Mouse (Mus musculus) yolk sac, embryonic 10.5 days (tissue): ENCODE results near the gene Slc25a21.

Experiments
- DNase-seq: peaks from one replicate; pipeline ENCODE4 v3.0.0-alpha.2; 2017; ENCODE audit warnings: low spot score

The Slc25a21 gene

DNA sequence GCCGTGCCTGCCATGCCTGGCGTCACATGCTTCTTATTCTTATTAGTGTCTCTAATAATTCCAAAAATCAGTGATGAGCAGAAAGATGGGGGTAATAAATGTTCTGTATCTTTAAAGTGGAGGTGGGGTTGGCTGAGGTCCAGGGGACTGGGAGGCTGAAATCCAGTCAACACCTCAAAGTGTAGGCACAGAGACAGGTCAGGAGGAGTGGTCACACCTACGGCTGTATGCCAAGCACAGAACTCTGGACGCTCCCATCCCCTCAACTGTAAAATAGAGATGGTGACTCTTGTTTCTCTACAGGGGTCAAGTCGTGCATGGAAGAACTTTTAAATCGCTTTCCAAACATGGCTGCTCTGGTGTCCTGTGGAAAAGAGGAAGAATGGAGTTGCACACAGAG, 429.8 kb downstream of the Slc25a21 start:
- DNase-seq: no peak

DNA sequence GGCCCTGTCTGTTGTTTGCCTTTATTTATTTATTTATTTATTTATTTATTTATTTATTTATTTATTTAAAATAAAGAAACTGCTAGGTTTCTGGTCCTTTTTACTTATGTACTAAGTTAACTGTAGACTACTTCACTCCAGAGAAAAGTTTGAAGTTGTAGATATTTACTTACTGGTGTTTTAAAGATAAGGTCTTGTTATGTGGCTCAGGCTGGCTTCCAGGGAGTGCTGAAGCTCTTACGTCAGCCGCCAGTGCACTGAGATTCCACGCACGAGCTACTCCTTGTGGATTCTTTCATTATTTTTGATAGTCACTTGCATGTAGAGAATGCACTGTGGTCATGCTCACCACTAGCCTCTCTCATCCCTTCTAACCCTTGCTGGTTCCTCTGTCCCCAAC, 460.2 kb downstream of the Slc25a21 start:
- DNase-seq: no peak

DNA sequence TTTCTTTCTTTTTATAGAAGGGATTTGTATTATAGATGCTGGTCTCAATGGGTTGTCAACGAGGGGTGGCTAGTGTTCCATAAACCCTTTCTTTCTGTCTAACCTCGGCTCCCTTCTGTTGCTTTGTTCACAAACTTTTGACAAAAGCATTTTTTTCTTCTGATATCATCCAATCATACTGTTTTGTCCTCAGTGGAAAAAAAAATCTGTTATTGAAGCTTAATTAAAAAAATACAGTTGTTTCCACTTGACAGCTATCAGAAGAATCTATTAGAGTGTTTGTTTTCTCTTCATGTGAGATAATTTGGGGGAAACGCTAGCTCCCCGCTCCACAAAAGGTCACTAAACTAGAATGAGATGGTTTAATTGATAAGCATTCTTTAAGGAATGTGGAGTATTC, 469.6 kb downstream of the Slc25a21 start:
- no peak for DNase-seq

DNA sequence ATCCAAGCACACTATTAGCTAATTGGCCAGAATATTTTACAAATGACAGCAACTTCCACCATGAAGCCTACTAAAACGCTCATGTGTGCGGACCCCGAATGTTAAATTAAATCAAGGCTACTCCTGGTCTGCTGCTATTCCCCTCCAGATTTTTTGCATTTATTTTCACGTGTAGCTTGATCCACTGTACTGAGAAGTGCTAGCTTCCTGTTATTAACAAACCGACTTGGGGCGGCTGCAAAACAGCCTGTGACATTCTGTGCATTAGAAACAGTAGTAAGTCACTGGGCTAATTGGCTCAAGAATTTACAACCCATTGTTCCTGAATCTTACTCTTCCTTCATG, 478.6 kb downstream of the Slc25a21 start:
- no peak for DNase-seq

DNA sequence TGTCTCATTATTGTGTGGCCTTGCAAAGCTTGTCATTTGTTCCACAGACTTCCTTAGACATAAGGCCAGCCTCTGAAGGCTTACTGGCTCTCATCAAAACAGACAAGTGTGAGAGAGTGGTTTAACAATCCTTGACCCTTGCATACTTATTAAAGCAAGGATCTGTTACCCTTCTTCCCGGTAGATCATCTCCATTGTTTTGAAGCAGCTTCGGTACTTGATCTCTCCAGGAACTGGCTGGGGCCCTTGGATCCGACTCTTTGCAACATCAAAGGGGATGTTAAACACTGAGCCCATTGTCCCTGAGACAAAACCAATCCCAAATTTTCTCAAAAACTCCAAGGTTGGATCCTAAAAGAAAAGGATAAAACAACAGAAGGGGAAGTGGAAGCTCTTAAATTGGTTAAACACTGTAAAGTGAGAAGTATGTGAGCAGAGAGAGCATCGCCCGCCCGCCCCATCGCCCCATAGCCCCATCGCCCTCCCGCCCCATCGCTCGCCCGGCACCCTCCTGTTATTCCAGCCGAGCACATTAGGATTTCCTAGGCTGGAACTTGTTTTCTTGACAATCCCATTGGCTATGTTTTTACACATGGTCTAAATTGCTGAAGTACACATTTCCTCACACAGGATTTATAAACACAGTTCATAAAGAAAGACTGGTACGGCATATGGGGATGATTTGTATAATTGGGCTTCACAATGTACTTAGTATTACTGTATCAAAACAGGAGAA, 479.1 kb downstream of the Slc25a21 start:
- no peak for DNase-seq

DNA sequence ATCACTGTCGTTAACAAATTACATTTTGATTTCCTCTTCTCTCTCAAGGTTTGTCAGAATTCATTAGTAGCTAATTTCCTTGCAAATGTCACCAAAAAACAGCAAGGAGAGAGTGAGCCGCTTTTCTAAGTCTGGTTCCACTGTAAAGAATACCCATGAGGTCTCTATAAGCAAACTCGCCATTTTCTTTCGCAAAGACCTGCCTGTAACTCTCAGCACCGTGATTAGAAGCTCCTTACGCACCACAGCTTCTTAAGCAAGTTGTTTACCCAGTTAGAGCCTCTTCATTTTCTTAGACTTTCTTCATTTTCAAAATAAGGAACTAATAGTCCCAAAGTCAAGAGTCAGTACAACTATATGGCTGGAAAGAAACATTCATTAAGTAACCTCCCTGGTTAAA, 496.3 kb downstream of the Slc25a21 start:
- no peak for DNase-seq

DNA sequence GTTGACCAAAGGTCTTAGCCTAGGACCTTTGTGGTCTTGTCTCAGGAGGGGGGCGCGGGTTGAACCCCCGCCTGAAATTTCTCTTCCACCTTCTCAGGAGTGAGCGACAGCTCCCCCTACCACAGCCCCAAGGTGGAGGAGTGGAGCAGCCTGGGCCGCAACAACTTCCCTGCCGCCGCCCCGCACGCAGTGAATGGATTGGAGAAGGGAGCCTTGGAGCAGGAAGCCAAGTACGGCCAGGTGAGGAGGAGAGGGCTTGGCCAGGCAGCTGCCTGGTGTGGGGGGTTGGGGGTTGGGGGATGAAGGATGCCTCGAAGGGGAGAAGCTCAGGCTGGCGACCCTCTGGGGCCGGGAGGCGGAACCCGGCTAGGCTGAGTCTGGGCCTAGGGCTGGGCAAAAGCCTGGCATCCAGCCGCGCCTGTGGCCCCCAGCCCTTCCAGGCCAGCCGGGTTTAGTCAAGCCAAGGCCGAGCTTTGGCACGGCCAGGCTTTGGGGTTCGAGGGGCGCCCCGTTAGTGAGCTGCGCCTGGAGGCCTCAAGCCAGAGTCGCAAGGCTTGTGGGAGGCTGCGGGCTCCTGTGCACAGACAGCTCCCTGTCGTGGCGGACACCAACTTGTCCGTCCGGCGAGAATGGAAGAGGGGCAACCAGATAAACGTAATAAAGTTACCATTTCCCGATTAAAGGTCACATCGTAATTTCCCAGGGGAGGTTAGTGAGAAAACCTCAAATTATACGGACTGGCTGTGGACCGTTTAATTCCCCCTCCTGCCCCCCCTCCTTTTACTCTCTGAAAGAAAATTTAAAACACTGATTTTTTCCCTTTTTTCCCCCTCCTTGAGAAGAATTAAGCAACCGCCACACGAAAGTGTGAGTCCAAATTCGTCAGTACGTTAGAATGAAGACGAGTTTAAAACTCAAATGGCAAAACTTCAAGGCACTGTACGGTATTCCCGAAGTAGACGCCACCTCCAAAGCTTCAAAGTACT, 497.1 kb downstream of the Slc25a21 start:
- no peak for DNase-seq

DNA sequence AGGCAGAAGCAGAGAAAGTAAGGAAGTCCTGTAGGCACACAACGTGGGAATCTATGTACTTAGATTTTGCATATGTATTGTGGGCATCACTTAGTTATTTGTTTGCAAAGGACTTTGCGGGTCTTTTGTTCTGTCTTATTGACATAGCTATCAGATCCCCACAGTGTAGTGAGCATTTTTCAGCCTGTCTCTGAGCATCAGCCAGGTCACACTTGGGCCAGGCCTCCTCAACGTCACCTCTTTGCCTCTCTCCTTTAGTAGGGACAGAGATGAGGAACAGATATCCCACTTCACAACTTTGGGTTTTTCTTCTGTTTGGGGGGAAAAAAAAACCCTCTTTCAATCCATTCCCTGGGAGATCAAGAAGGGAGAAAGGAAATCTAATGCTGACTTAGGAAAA, 497.9 kb downstream of the Slc25a21 start:
- no peak for DNase-seq

DNA sequence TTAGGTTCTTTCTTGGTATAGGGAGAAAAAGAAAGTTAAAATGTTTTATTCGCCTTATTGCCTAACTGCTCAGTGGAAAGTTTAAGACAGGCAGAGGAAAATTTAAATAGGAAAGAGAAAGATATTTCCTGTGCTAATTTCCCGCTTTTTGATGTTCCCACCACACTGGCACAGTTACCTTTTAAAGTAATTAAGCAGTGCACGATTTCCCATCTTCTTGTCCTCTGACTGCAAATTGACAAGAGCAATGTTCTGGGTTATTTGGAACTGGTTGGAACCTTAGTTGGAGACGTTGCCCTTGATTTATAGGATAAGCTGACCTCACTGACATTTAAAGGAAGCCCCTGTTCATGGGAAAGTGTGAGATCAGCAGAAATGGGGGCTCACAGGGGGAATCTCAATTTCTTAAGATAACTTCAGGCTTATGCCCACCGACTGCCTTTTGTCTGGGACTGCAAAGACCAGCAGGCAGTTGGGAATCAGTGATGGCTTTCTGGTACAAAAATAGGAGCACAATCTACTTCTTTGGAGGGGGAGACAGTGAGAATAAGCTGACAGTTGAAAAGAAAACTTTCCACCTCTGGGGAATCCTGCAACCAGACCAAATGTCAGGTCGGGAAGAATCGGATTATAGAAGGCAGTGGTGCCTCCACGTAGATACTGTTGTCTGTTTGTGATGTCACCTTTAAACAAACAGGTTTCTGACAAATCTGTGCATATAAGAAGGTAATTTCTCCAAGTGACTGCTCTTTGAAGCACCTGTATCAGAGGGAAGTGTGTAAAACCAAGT, 498.9 kb downstream of the Slc25a21 start:
- DNase-seq: peak; percentile 8

DNA sequence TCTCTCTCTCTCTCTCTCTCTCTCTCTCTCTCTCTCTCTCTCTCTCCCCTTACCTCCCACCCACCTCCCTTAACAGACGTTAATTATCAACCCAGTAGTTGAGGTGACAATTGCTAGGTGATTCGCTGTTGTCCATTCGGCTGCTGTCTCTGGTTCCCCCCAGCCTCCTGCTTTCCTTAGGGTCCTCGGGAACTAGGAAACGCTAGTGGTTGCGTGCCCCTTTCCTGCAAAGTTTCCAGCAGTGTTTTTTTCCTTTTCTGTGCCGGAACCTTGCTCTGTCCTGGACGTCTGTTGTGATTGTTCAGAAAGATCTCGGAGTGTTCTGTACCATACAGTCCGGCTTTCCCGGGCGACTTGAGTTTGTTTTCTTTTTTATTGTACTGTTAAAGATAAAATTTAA, 499.5 kb downstream of the Slc25a21 start:
- DNase-seq: no peak

DNA sequence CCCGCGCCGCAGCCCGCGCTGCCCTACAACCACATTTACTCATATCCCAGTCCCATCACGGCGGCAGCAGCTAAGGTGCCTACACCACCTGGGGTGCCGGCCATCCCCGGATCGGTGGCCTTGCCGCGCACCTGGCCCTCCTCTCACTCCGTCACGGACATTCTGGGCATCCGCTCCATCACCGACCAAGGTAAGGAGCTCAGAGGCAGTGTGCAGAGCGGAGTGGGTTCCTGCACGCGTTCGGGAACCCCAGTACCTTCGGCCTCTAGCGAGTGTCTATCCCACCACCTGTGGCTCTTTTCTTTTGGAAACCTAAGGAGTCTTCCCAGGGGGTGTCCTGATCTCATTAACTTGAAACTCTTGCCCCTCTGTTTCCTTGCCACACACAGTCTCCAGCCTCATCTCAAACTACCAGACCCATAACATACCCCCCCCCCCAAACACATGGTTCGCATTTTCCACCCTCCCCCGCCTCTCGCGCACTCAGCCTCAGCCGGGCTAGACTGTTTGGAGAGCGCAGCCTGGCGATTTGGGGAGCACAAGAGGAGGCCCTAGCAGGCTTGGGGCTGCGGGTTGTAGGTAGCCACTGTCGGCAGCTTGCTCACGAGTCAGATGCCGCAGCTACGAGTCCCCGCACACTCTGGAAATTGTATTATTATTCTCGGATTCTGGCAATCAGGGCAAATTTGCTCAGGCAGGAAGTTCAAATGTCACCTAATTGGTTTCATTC, 500.1 kb downstream of the Slc25a21 start:
- peak; percentile 21 for DNase-seq

DNA sequence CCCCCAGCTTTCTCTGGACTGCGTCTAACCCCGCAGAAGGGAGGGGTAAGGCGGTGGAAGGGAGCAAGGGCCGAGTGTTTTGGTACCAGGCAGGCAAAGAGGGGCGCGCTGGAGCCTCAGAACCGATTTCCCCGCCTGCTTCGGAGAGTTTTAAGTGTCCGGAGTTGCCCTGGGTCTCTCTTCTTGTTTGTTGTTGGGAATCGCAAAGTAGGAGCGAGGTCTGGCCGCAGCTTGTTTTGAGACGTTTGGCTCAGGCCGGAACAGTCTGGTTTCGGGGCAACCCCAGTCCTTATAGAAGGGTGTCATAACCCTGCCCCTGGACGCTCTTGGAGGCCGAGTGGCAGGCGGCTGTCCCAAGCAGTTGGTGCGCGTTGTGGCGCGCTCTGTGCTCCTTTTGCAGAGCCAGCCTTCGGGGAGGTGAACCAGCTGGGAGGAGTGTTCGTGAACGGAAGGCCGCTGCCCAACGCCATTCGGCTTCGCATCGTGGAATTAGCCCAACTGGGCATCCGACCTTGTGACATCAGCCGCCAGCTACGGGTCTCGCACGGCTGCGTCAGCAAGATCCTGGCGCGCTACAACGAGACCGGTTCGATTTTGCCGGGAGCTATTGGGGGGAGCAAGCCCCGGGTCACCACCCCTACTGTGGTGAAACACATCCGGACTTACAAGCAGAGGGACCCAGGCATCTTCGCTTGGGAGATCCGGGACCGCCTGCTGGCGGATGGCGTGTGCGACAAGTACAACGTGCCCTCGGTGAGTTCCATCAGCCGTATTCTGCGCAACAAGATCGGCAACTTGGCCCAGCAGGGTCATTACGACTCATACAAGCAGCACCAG, 500.9 kb downstream of the Slc25a21 start:
- peak; percentile 24 for DNase-seq

DNA sequence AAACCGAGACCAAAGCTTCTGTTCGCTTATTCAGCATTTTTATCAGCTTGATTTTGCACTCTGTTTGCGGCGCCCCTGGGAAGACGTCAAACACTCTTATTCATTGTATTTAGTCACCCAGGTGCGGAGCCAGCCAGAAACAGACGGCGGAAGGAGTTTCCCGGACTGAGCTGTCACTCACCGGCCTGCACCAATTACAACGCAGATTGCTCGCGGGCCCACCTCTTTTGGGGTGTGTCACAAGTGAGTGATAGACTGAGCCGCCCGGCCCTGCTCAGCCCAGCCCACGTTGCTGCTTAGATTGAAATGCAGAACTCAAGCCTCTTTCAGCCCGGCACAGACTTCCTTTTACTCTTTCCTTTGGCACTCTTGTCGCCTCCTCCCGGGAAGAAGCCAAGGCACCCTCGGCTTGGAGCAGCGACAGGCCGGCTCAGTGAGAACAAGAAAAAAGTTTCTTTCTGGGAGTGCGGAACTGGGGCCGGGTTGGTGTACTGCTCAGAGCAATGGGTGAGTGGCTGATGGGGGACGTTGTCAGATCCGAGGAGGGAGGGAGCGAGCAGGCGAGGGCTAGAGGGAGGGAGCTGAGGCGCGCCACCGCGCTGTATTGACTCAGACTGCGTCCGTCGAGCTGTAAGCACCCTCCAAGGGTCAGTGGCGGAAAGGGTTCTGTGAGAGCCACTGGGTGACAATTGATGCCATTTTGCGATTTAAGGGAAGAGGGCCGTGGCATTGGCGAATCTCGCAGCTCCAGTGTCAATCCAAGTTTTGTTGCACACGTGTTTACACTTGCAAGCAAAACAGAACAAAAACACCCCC, 501.7 kb downstream of the Slc25a21 start:
- DNase-seq: peak; percentile 88

DNA sequence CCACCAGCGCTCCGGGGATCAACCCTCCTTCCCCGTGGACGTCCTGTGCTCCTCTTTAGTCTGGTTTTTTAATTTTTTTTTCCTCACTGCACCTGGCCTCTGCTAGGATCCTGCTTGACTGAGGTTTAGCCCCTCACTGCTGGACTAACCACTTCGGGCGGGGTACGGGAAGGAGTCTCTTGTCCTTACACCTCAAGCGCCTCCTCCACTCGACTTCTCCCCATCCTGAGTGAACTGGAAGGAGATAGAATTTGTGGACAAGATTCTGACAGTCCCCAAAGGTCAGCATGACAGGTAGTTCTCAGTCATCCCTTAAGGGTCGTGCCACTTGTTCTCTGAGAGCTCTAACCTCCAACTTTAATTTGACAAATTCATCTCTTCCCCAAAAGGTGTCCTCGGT, 502.3 kb downstream of the Slc25a21 start:
- DNase-seq: no peak

DNA sequence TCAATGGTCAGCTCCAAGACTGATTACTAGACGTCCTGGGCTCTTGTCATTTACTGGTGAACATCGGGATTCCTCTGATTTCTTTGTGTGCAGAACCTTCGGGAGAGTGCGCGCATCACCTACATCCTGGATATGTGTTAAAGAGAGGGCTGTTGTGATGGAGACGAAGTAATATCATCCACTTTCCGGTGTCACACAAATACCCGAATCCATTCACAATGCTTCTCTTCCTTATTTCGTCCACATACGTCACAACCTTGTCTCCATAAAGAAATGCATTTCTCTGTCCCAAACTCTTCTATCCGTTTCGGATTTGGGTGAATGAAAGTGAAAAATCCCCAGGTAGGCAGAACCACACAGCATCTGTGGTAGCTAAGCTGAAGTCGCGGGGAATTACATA, 502.9 kb downstream of the Slc25a21 start:
- no peak for DNase-seq

DNA sequence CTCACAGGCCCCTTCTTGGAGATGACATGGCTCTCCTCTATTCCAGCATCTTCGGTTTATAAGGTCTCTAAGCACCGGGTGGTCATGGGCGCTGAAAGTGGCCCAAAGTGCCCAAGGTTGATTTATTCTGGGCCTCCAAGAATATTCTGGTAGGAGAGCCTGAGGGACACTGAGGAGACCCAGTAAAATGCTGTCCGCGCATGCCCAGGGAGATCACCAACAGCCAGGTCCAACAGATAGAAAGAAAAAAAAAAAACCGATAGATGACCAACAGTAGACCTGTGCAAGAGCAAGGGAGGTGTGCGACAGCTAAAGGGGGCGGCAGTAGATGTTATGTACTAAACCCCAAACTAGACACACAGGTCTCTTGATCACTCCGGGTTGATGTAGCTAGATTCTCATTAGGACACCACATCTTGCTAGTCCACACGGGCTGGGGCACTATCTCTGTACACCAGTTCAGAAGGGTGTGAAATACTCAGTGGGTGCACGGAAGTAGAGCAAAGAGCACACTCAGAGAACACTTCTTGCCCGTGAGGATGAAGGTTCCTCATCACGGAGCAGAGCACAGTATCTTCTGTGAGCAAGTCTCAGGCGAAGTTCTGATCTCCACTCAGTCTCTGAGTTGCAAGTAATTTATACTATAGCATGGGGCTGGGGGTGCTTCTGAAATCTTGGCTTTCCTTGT, 503.7 kb downstream of the Slc25a21 start:
- DNase-seq: no peak

DNA sequence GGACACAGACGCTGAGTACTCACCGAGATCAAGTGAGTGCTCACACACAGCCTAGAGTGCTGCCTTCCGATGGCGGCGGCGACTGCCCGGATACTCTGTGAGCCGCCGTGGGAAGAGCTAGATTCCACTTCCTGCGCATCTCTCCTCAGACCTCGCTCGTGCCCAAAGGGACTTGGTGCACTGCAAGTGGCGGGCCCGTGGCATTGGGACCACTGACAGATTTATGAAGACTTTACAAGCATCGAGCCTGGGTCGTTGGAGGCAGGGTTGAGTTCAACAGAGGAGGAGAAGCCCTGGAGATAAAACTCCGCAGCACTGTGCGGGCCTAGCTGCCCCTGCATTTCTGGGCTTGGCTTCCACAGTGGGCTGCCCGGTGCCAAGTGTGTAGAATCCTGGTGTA, 504.7 kb downstream of the Slc25a21 start:
- DNase-seq: no peak

DNA sequence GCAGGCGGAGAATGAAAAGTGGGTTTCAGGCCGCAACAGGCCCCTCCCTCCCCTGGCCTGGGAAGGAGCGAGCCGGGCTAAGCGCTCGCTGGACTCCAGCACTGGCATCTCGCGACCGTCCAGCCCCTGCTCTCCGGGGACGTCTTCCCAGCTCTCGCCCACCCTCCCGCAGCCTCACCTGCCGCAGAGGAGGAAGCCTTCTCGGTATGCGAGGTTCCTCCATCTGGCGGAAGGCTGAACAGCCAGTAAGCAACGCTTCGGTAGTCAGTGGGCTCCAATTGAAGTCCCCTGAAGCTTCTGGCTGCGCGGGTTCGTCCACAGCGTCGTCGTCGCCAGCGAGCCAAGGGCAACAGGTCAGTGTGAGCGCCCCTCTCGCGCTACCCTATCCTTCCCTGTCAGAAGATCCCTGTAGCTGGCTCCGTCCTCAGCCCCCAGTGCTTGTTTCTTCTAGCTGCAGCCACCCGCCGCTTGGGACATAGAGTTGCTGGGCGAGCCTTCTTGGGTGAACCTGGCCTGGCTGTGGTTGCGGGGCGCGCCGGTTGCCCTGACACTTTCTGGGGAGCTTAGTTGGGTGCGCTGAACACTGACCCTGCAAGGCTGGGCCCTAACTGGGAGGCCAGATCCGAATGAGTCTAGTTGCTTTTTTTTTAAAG, 505.7 kb downstream of the Slc25a21 start, which contains the start of gene Pax9:
Gene Pax9 (plus strand): TSS at position 341 of the 653 bp plus-strand sequence.
- DNase-seq: peak; percentile 12

DNA sequence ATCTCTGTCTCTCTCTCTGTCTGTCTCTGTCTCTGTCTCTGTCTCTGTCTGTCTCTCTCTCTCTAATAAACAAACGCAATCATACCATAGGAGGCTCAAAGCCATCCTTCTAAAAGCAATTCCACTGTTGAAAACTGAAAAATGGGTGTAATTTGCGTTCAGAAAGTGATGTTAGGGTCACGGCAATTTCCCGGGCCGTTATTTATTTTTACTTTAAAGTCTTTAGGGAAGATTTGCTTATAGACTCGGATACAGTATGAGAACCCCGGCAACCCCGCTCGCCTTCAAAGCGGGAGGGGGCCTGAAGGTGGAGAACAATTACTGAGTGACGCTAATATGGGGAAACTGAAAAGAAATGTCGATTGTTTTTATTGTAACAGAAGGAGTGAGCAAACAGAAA, 506.3 kb downstream of the Slc25a21 start:
- DNase-seq: no peak
